Mouse (Mus musculus) layer of hippocampus, postnatal 25 days (tissue): ENCODE measurements around the gene Krtap28-13. TPM values are rescaled to one million over a fixed set of nuclear protein-coding genes. Genes with fewer than 3 reads are reported as not detected.
A peak's percentile ranks its signal among the peaks of the same experiment; 100 is the strongest.

Source experiments
- DNase-seq, 2 experiments: peaks; one replicate each; pipeline ENCODE4 v3.0.0; 2022; ENCODE audit warnings: mixed read lengths in 2 of 2, low spot score in 1 of 2; ENCODE audit errors: extremely low spot score in 1 of 2
- total RNA-seq, 2 experiments: library from RNA; stranded (reverse); gene quantifications; 2 replicates each; pipeline ENCODE4 v1.2.3; 2021

Gene Krtap28-13
- total RNA-seq = not detected

GRCm38 (mm10) chr1:83060643-83061042 is at the start of gene Krtap28-13:
Krtap28-13 (plus strand) TSS chr1:83060930.
- no peak for DNase-seq

- DNase-seq = no peak
Measured at GRCm38 (mm10) chr1:83014477-83014876, 46.3 kb upstream of the Krtap28-13 start.

- no peak for DNase-seq
Measured at GRCm38 (mm10) chr1:83015329-83015879, 45.3 kb upstream of the Krtap28-13 start.

- no peak for DNase-seq
Measured at GRCm38 (mm10) chr1:83016556-83016955, 44.2 kb upstream of the Krtap28-13 start.

- DNase-seq = no peak
Measured at GRCm38 (mm10) chr1:83031950-83032349, 28.8 kb upstream of the Krtap28-13 start.

- no peak for DNase-seq
Measured at GRCm38 (mm10) chr1:83032508-83032907, 28.2 kb upstream of the Krtap28-13 start.

- DNase-seq = no peak
Measured at GRCm38 (mm10) chr1:83034509-83034908, 26.2 kb upstream of the Krtap28-13 start.

GRCm38 (mm10) chr1:83036892-83037667 is 23.6 kb upstream of the Krtap28-13 start:
- DNase-seq = no peak

- DNase-seq = peak; percentile 23 to 29
Measured at GRCm38 (mm10) chr1:83038109-83038672, 22.5 kb upstream of the Krtap28-13 start, which contains the start of gene Slc19a3. Slc19a3 (minus strand) TSS chr1:83038448.

- no peak for DNase-seq
Measured at GRCm38 (mm10) chr1:83039080-83039479, 21.6 kb upstream of the Krtap28-13 start.

GRCm38 (mm10) chr1:83042380-83042779 is 18.4 kb upstream of the Krtap28-13 start, which contains the start of gene Krtap28-10:
Krtap28-10 (minus strand) TSS chr1:83042480.
- DNase-seq = no peak

GRCm38 (mm10) chr1:83044882-83045427 is 15.8 kb upstream of the Krtap28-13 start, which contains the start of gene Gm47969:
Gm47969 (plus strand) TSS chr1:83044932.
- DNase-seq = no peak

- no peak for DNase-seq
Measured at GRCm38 (mm10) chr1:83058481-83058880, 2.2 kb upstream of the Krtap28-13 start.

- DNase-seq = no peak
Measured at GRCm38 (mm10) chr1:83059278-83059677, 1.5 kb upstream of the Krtap28-13 start, which contains the start of gene A030005K14Rik. A030005K14Rik (minus strand) TSS chr1:83059378.

- DNase-seq = peak in 1 of 2 experiments; percentile 8
Measured at GRCm38 (mm10) chr1:83064851-83065250, 4.1 kb downstream of the Krtap28-13 start.

- DNase-seq = no peak
Measured at GRCm38 (mm10) chr1:83066577-83066976, 5.8 kb downstream of the Krtap28-13 start.

GRCm38 (mm10) chr1:83067205-83067604 is 6.5 kb downstream of the Krtap28-13 start:
- peak in 1 of 2 experiments; percentile 3 for DNase-seq

- no peak for DNase-seq
Measured at GRCm38 (mm10) chr1:83075526-83076189, 14.9 kb downstream of the Krtap28-13 start.

- no peak for DNase-seq
Measured at GRCm38 (mm10) chr1:83076190-83076917, 15.6 kb downstream of the Krtap28-13 start.

GRCm38 (mm10) chr1:83077016-83077415 is 16.3 kb downstream of the Krtap28-13 start:
- DNase-seq = no peak
